Mouse (Mus musculus) heart, postnatal 14 days (tissue): ENCODE results near the gene Entpd2. TPM values are rescaled to one million over a fixed set of nuclear protein-coding genes. Genes with fewer than 3 reads are reported as not detected.

Source experiments
- DNase-seq, 2 experiments: peaks; one replicate each; pipeline ENCODE4 v3.0.0; 2021 to 2022
- intact Hi-C: fragments of 180-260 bp; cut with DNase I; formaldehyde crosslinking; loops from one replicate; pipeline ENCODE4 v1.15.1; 2025
- long read RNA-seq, 2 experiments: library from polyadenylated mRNA; stranded (forward); transcript quantifications; one replicate each; pipeline ENCODE4 v2.0.0; 2021
- total RNA-seq, 2 experiments: library from RNA; stranded (reverse); gene quantifications; 2 replicates each; pipeline ENCODE4 v1.2.3; 2021

The Entpd2 gene
- 10 to 100 TPM; 16.1 to 17.0 TPM for total RNA-seq
- long read RNA-seq, experiment 1, transcript Entpd2-201 (9 exons, 1,935 nt), result major isoform, 34 of 40 reads
- long read RNA-seq, experiment 1, partial matches to known transcripts, result 3 of 40 reads
- long read RNA-seq, experiment 1, other reads (novel, unspliced or antisense), result 3 of 40 reads
- long read RNA-seq, experiment 2, transcript Entpd2-201 (9 exons, 1,935 nt), result major isoform, 33 of 40 reads
- long read RNA-seq, experiment 2, partial matches to known transcripts, result 3 of 40 reads
- long read RNA-seq, experiment 2, other reads (novel, unspliced or antisense), result 4 of 40 reads

DNA sequence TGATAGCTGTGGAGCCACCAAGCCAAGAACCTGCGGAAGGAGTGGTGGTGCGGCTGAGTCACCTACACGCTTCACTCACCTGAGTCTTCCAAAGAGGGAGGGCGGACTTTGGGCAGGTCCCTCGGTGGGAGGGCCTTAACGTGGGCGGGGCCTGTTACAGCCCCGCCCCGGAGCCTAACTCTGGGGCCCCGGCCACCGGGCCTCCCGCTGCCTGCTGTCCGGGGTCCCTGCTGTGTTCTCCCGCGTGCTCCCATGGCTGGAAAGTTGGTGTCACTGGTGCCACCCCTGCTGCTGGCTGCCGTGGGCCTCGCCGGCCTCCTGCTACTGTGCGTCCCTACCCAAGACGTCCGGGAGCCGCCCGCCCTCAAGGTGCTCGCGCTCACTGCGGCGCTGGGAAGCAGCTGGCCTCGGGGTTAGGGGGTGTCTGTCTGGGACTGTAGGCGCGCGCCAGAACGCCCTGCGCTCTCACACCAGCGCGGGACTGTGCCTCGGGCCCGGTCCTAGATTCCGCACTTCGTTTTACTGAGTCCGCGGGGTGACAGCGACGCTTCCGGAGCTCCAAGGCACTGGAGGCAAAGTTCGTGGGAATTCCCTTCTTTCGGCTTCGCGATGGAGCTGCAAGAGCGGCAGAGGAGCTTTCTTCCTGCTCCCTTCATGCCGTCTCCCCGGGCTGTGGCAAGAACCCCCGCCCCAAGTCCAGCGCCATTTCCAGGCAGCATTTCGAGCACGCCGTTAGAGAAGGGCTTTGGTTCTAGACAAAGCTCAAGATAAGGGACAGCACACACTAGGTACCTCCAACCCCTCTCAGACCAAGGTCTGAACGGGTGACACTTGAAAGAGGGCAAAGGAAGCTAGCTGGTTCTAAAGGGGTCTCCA, at the start of gene Entpd2:
Gene Entpd2, plus strand, starts transcription at position 154 of the 876 bp plus-strand sequence.
- intact Hi-C loops, result no loop called here
- DNase-seq, result peak; percentile 49 to 62

DNA sequence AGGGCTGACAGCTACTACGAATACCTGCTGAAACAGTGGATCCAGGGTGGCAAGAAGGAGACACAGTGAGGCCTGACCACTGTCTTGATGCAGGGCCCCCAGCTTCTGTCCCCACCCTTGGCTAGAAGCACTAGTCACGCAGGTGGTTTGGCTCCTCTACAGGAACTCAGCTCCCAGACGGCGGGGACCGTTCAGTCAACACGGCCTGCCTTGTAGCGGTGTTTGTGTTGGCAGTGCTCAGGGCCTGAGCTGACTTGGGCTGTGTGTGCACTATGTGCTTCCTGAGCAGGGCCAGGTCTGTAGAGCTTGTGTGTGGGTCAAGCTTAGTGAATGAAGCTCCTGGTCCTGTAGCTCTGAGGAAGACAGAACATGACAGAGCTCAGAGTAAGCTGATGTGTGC, 47.5 kb upstream of the Entpd2 start:
- DNase-seq, result no peak
- intact Hi-C loops, result no loop called here

DNA sequence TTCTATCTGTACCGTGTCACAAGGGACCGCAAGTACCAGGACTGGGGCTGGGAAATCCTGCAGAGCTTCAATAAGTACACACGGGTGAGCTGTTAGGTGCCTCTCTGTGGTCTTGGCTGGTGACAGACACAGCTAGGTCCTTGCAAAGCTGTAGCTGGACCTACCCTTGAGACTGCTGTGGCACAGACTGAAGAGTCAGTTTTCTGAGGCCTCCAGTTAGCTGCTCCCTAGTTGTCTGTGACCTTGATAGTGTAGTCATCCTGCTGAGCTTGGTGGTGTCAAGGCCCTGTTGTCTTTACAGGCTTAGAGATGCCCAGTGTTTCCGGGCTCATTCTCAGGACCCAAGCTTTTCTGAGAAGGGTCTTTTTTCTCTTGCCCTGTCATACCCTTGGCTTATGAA, 46.2 kb upstream of the Entpd2 start:
- DNase-seq, result no peak
- intact Hi-C loops, result no loop called here

DNA sequence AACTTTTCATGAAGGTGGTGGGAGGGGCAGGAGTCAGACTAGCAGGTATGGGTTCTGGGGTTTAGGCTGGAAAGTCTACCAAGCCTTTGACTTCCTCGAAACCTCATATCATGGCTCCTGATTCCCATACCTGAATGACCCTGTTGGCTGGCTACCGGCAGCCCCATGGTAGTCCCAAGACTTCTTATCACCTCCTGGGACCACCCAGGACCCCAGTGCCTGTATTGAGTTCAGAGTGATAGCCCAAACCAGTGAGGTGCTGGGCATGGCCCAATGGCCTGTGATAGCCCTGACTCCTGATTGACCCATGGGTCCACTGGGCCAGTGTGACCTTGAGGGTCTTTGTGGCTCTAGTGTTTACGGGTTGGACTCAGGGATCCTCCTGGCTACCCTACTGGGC, 45.0 kb upstream of the Entpd2 start:
- DNase-seq, result no peak
- intact Hi-C loops, result no loop called here

DNA sequence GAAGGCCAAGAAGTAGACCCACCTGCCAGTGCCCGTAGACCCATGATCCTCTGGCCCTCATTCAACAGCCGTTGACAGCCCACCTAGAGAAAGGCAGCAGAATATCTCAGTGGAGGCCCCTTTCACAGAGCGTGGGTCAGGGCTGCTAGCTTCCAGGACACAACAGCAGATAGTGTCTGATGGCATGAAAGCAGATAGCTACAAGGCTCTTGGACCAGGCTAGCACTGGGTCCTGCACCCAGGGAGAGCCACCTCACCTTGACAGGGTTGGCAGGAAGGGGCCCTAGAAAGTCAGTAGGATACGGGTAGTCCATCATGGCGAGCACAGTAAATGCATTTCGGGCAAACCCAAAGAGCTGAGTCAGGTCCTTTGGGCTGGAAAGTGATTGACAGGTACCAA, 41.5 kb upstream of the Entpd2 start:
- intact Hi-C loops, result no loop called here
- no peak for DNase-seq

DNA sequence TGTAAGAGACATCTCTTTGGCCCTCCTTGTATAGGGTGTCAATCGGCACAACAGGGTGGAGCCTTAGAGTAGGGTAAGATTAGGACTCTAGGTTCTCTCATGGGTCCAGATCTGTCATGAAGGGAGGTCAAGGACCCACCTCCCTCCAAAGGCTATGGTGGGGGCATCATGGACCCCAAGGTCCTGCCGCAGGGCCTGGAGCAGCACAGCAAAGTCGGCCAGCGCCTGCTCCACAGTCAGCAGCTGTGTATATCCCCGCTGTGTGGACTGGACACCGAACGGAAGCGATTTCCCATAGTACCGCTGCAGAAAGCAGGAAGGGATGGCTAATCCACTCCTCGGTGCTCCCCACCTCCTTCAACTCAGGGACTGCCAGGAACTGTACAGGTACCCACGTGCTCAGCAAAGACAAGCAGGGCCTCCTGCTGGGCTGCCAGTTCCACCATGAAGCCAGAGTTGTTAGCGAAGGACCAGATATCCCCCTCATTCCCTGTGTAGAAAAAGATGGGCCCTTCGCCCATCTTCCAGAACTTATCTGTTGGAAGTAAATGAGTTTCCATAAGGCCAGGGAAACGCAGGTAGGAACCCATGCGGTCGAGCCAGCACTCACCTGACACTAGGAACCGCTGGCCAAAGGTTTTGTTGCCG, 40.1 kb upstream of the Entpd2 start:
- intact Hi-C loops, result no loop called here
- no peak for DNase-seq

DNA sequence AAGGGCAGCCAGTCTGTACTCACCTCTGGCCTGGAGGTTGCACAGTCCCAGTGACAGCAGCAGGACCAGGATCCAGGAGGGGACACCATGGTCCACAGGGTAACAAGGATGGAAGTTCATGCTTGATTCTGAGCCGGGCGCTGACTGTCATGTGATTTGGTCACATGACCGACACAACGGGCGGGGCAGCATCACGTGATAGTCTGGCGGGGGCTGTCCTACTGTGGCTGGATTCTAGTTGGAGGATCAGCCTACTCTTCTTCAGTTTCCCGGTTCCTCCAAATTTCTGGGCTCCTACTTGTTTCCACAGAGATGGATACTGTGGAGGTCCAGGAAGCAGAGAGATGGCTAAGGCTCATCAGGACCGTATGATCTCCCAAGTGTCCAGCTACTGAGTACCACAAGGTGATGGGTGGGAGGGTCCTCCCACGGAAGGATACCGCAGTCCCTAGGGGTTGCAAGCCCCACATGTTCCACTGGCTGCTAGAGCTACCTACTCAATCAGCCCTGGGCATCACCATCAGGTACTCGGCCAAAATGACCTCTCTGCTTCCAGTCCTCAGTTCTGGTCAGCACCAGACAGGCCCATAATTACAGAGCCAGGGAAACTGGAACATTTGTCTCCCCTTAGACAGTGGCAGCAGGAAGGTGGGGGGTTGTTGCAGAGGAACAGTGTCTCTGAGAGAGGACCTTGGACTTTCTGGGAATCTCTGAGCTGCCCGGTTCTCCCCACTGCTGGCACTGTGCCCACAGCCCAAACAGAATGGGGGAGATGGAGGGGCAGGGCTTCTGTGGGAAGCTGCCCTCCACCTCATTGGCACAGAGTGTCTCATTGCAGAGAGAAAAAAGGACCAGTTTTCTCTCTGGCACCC, 39.2 kb upstream of the Entpd2 start, which contains the start of gene Dpp7:
Gene Dpp7, minus strand, starts transcription at position 152 of the 872 bp plus-strand sequence.
- peak; percentile 58 to 72 for DNase-seq
- intact Hi-C loops, result no loop called here

DNA sequence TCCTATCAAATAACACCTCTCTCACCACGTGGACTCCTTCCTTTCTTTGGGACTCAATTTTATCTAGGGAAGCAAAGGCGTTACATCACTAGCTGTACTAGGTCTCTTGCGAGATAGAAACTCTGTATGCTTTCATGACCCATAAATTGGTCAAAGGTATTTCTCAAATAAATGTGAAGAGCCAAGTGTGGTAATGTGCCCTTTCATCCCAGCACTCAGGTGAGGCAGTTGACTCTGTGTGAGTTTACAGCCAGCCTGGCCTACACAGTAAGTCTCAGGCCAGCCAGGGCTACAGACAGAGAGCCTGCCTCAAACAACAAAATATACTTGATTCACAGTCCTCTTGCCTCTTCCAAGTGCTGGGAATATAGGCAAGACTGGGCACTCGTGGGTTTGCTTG, 35.8 kb upstream of the Entpd2 start:
- no peak for DNase-seq
- intact Hi-C loops, result no loop called here

DNA sequence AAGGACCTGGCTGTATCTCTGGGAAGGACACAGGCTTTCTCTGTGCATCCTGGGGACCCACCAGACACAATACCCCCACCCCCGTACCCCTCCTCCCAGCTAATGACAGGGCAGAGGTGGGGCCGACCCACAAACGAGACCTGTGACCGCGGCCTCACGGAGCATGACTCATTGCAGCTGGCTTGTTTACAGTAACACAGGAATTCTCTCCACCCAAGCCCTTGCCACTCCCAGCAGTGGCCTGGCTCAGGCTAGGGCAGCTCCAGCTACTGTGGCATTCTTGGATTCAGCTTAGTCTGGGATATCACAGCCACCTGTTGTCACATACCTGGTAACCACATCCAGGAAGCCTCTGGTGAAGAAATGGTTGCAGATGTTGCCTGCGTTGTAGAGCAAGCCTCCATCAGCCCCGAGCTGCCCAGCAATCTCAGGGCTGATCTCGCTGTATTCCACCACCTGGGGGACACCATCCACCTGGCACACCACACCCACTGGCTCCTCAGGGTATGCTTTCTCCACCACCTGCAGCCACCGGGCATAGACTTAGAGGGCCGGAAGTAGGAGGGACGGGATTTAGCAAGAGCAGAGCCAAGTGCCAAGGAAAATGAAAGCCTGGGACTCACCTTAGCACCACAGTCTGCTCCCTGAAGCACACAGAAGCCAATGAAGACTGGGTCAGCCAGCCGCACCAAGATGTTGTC, 32.0 kb upstream of the Entpd2 start:
- intact Hi-C loops, result no loop called here
- no peak for DNase-seq

DNA sequence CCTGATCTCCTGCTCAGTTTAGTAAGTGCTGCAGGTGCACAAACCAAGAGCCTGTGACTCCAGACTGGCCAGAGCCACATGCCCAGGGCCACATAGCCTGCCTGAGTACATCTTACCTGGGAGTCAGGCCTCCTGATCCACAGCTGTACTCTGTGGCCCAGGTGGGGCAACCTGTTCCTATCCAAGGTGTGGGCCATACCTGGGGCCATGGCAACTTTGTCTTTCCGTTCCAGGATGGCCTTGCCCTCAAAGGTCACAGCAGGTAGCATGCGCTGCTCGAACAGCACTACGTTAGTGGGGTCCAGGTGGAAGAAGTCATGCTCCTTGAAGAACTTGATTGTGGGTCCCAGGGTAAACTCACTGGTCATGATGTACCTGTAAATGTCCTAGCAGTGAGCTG, 31.4 kb upstream of the Entpd2 start:
- intact Hi-C loops, result no loop called here
- DNase-seq, result no peak

DNA sequence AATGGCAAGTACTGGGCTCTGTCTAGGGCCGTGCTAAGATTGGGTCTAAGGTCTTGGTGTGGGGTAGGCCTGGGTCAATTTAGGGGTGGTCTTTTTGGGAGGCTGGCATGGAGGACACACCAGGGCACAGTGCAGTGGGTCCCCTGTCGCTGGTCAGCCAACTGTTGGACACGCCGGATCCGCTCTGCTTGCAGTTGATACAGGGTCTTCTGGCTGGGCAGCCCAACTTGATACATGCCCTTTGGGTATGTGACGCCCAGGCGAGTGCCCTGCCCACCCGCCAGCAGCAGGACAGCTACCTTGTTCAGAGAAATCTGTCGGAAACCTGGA, 30.9 kb upstream of the Entpd2 start:
- DNase-seq, result no peak
- intact Hi-C loops, result loop anchor here (5.0 kb wide), 1 partner anchor 38 kb away; no protein-coding TSS in a partner anchor

DNA sequence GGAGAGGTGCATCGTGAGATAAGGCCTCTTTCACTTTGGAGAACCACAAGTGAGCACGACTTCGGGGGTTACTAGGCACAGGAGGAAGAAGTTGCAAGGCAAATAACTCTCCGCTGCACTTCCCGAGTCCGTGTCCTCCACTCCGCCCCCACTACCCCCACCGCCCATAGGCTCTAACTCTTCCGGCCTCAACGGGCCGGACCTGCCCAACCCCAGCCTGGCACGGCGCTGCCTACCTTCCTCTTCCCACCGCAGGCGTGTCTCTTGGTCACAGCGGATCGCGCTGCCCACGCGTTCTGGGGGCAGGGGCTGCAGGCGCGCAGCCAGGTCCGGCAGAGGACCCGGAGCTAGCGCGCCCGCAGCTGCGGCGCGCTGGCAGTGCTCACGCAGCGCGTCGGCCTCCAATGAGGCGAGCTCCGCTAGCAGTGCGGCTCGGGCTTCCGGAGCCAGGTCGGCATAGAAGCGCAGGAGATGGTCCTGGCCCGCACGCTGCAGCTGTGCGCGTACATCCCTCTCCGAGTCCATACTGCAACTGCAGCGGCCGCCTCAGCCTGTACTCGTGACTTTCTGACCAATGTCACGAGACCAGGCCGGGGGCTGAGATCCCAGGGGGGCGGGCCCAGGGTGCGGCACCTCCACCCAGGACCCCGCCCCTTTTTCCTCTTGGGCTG, 30.4 kb upstream of the Entpd2 start, which contains the start of gene Uap1l1:
Gene Uap1l1, minus strand, starts transcription at position 592 of the 671 bp plus-strand sequence.
- intact Hi-C loops, result loop anchor here (5.0 kb wide), 1 partner anchor 37 kb away; no protein-coding TSS in a partner anchor
- DNase-seq, result peak; percentile 81

DNA sequence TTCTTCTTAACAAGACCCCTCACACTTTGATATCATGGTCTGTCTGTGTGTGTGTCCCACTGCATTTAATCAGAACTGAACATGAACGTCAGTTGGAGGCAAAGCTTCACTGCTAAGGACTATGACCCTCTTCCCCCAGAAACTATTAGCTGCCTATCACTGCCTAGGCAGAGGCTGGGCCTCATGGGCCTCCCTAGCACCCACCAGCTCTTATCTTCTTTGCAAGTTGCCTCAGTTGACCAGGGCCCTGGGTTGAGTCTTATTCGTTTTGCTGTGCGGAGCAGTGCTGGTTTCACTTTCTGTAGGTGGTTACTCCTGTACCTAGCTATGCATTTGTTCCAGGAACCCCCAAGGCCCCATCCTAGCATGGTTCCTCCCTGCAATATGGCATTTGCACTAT, 25.7 kb upstream of the Entpd2 start:
- DNase-seq, result no peak
- intact Hi-C loops, result loop anchor here (5.0 kb wide), 1 partner anchor 32 kb away; no protein-coding TSS in a partner anchor

DNA sequence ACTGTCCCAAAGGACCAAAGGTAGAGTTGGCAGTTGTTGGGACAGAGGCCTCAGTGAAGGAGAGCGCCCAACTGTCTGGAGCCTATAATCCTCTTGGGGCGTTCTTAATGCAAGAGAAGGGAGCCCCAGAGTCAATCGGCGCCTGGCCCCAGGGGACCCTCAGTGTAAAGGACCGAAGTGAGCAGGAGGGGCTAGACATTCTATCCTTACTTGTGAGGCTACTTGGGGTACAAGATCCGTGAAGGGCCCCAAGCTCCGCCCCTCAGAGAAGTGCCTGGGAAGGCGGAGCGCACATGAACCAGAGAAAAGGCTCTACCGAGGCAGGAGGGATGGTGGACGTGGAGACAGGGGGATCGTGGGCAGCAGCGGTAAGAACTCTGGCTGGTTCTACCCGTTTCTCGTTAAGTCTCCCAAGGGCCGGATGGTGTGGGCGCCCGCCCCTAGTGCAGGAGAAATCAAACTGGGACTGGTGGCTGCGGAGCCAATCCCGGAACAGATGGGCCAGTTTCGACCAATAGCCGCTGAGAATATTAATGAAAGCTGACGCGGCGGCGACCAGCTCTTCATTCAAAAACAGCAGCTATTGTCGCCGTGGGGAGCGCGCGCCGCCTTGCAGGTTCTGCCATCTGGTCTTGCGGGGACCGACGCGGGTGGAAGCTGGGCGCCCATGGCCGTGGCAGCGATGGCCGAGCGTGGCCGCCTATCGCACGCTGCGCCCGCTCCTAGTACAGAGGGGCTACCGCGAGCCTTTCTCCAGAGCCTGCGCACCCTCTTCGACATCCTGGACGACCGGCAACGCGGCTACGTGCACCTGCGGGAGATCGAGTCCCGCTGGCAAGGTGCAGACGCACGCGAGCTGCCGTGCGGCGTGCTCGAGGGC, 23.7 kb upstream of the Entpd2 start, which contains the start of gene Sapcd2:
Gene Sapcd2, plus strand, starts transcription at position 558 of the 880 bp plus-strand sequence.
- DNase-seq, result peak; percentile 81 to 84
- intact Hi-C loops, result no loop called here

DNA sequence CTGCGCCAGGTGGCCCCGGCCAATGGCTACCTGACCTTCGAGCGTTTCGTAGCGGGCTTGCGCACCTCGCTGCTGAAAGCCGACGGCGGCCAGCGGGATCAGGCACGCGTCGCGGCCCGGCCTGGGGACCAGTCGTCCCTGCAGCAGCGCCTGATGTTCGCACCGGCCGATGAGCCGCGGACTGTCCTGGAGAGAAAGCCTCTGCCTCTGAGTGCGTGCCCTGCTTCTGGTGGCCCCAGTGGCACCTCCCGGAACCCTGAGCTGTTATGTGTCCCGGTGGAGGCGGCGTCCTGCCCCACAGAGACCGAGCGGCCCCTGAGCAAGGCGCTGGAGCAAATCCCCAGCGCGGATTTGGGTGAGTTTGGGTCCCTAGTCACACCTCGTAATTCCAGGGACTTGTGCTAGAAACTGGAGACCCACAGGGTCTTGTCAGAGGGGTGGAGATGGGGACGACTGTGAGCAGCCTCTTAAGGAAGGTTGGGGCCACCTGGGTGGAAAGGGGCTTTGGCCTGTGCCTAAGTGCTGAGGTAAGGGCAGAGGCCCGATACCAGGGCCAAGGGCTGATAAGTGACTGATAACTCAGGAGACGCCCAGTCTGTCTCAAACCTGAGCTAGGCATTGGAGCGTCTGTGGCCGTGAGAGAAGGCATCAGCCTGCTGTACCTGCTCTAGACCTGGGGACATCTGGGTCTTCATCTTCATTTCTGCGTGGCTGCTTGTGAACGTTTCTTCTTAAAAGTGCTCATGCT, 22.9 kb upstream of the Entpd2 start:
- no peak for DNase-seq
- intact Hi-C loops, result no loop called here

DNA sequence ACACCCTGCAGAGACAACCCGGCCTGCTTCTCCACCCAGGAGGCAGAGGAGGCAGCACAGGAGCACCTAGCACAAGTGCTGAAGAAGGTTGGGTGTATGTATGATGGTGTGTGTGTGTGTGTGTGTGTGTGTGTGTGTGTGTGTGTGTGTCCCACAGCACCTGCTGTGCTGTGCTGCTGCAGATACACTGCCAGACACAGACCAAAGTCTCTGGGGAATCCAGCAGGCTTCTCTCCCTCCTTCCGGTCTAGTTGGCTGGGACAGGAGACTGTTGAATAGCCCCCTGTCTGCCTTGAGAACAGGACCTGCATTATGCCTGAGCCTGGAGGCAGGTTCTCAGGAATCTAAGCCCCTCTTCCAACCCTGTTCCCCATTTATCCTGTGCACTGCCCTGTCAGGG, 22.2 kb upstream of the Entpd2 start:
- no peak for DNase-seq
- intact Hi-C loops, result no loop called here

DNA sequence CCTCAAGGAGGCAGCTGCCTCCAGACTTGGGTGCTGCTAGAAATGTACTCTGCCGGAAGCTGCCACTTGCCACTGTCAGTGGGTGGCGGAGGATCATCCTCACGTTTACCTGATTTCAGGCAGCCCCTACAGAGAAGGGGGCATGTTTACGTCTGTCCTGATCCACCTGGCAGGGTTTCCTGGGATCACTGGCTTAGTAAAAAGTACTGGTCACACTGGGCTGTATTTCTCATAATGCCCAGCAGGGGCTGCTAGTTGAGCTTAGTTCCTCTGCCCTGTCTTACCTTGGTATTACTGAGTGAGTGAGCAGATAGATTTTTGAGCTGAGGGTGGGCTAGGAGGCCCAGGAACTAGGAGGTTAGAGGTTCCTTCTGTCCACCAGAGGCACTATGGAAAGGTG, 19.1 kb upstream of the Entpd2 start:
- peak; percentile 63 to 73 for DNase-seq
- intact Hi-C loops, result loop anchor here (2.0 kb wide), 2 partner anchors 26 to 50 kb away; no protein-coding TSS in a partner anchor
